In genomic region chr2:23040001-23040646, GRCm38 (mm10) we compare ENCODE assay signal across 8 mouse cellular contexts. TPM values are rescaled to one million over a fixed set of nuclear protein-coding genes. Genes with fewer than 3 reads are reported as not detected.
DNase-seq lines count a peak whose midpoint lies in the region; ATAC-seq lines count a peak whose summit lies in the region.

Gene Abi1 (minus strand): TSS chr2:23040241.

- H3K4me1 ChIP-seq in hindbrain, embryonic 11.5 days (replicated peaks; ENCODE audit: control insufficient read depth, insufficient read depth, low read length) = no peaks in the 10 kb centered on the region

- WGBS in hindbrain, embryonic 11.5 days = 4% methylated on average over 21 of the region's 24 CpGs

- peak; percentile 98 for ATAC-seq in hindbrain, embryonic 11.5 days (ENCODE audit: low FRiP score)

- H3K27ac ChIP-seq in hindbrain, embryonic 11.5 days (ENCODE audit: low read depth, low read length) = peak within 1 kb of the TSS; percentile 96

- H3K36me3 ChIP-seq in hindbrain, embryonic 11.5 days (ENCODE audit: control insufficient read depth, insufficient read depth, low read length) = no peaks in the 10 kb centered on the region

- peak within 1 kb of the TSS; percentile 95 for H3K9ac ChIP-seq in hindbrain, embryonic 11.5 days (ENCODE audit: low read depth, low read length)

- H3K9me3 ChIP-seq in hindbrain, embryonic 11.5 days (ENCODE audit: control insufficient read depth, low read length) = no peaks in the 10 kb centered on the region

- H3K4me3 ChIP-seq in hindbrain, embryonic 11.5 days (ENCODE audit: low read depth, low read length) = peak within 1 kb of the TSS; percentile 95

- peak within 1 kb of the TSS; percentile 74 for H3K4me2 ChIP-seq in hindbrain, embryonic 11.5 days (replicated peaks; ENCODE audit: low read depth, low read length)

- peak; percentile 98 for DNase-seq in NIH3T3 (ENCODE audit: low read depth)
- peak; percentile 94 for DNase-seq in cerebellum, adult 9-11 months
- DNase-seq in frontal cortex, adult 2 months (ENCODE audit: extremely low spot score in 1 of 2, low spot score in 1 of 2) = peak; percentile 91 to 96
- DNase-seq in hindbrain, embryonic 11.5 days (ENCODE audit: low spot score) = peak; percentile 93
- DNase-seq in layer of hippocampus, postnatal 10 days (ENCODE audit: low spot score in 2 of 2) = peak; percentile 90 to 92
- DNase-seq in lung, postnatal 10 days = peak; percentile 97
- DNase-seq in retina, embryonic 14.5 days (ENCODE audit: low spot score) = peak; percentile 97
- no peak for DNase-seq in urinary bladder, adult 2 months (ENCODE audit: low spot score)

- H3K27me3 ChIP-seq in hindbrain, embryonic 11.5 days (ENCODE audit: control insufficient read depth, insufficient read depth, low read length) = no peaks in the 10 kb centered on the region

RNA-seq across cellular contexts. Expression of gene Abi1, which starts in this region (rescaled TPM):
- 114 and 117 TPM in 2 replicates for polyA plus RNA-seq in frontal cortex, adult 2 months (2012; rRNA removed)
- polyA plus RNA-seq in hindbrain, embryonic 11.5 days (2014; fragmentation: Nextera tagmentation; extraction: Ambion mirVana) = 40.9 and 48.4 TPM in 2 replicates
- 100 to 1,000 TPM; 158 to 164 TPM for total RNA-seq in layer of hippocampus, postnatal 10 days (2021)
- polyA plus RNA-seq in urinary bladder, adult 2 months (2012; rRNA removed) = 73.1 and 88.4 TPM in 2 replicates
